Mouse (Mus musculus) lung, postnatal 0 days (tissue): Measurements from ENCODE around the gene Aqp9.

Experiments used
- CTCF ChIP-seq: IDR thresholded peaks from 2 replicates; pipeline ENCODE4 v1.5.1; 2016; ENCODE audit warnings: antibody characterized with exemption, mild to moderate bottlenecking
- EP300 ChIP-seq: IDR thresholded peaks from 2 replicates; pipeline ENCODE4 v1.6.1; 2016; ENCODE audit warnings: antibody characterized with exemption, mild to moderate bottlenecking, control low read depth

- no peak for TF ChIP-seq CTCF
- TF ChIP-seq EP300: no peak
Observed at GRCm38 (mm10) chr9:71155399-71156005, 13.0 kb downstream of the Aqp9 start.
